Mouse (Mus musculus) midbrain, embryonic 13.5 days (tissue): ENCODE measurements at regions not wholly inside any gene's neighbourhood (a gene's known extent, or its start where the extent isn't known, plus 50 kb on each side); places are given as distances from the start of the nearest gene placed in this dataset.

Experiments
- ATAC-seq: fragments of 200-750 bp; cut with Nextera tagmentation; 2 replicates; pipeline ENCODE4 v1.8.0; 2017; ENCODE audit warnings: mild to moderate bottlenecking, moderate TSS enrichment, moderate library complexity
- H3K27ac ChIP-seq: fragments of 300-500 bp; sonication (generic); 2 replicates; pipeline ENCODE4 v1.5.1; 2015; ENCODE audit warnings: inconsistent platforms, mild to moderate bottlenecking, moderate library complexity
- H3K27me3 ChIP-seq: fragments of 300-500 bp; sonication (generic); 2 replicates; pipeline ENCODE4 v1.6.1; 2015; ENCODE audit warnings: mild to moderate bottlenecking, inconsistent platforms
- H3K36me3 ChIP-seq: fragments of 300-500 bp; sonication (generic); 2 replicates; pipeline ENCODE4 v1.6.1; 2015; ENCODE audit warnings: mild to moderate bottlenecking, inconsistent platforms
- H3K4me1 ChIP-seq: fragments of 300-500 bp; sonication (generic); replicated peaks from 2 replicates; pipeline ENCODE4 v1.6.1; 2015; ENCODE audit warnings: inconsistent platforms
- H3K4me2 ChIP-seq: fragments of 300-500 bp; sonication (generic); replicated peaks from 2 replicates; pipeline ENCODE4 v1.6.1; 2015; ENCODE audit warnings: moderate library complexity, mild to moderate bottlenecking, inconsistent platforms
- H3K4me3 ChIP-seq: fragments of 300-500 bp; sonication (generic); replicated peaks from 2 replicates; pipeline ENCODE4 v1.5.1; 2015; ENCODE audit warnings: mild to moderate bottlenecking, inconsistent platforms
- H3K9ac ChIP-seq: fragments of 300-500 bp; sonication (generic); replicated peaks from 2 replicates; pipeline ENCODE4 v1.6.1; 2015; ENCODE audit warnings: mild to moderate bottlenecking, inconsistent platforms
- H3K9me3 ChIP-seq: fragments of 300-500 bp; sonication (generic); 2 replicates; pipeline ENCODE4 v1.6.1; 2016; ENCODE audit warnings: mild to moderate bottlenecking, inconsistent platforms
- WGBS: fragments of 180-500 bp; shearing (Covaris S2); methylation state at CpG from one replicate; pipeline ENCODE4 v1.1.7; 2015; 5-methylcytosine and 5-hydroxymethylcytosine counted together

- H3K9me3 ChIP-seq = no peaks in the 10 kb centered on the region
- H3K27me3 ChIP-seq = no peaks in the 10 kb centered on the region
- H3K4me2 ChIP-seq = no peak overlapping the region
- no peak overlapping the region; the same call in 1 of the 2 replicates for H3K27ac ChIP-seq
- peaks cover 8% of the 10 kb centered on the region; the same call in 1 of the 2 replicates for H3K4me1 ChIP-seq
- H3K4me3 ChIP-seq = no peak overlapping the region
- 66% methylated on average over 16 of the region's 16 CpGs for WGBS
- ATAC-seq = no peak
- no peaks in the 10 kb centered on the region for H3K36me3 ChIP-seq
- H3K9ac ChIP-seq = no peak overlapping the region
Observed at GRCm38 (mm10) chr2:170945401-170946105, 213.9 kb downstream of the Dok5 start.

GRCm38 (mm10) chr2:170946106-170946657, 214.6 kb downstream of the Dok5 start:
- Histone ChIP-seq H3K4me1 (peaks cover 8% of the 10 kb centered on the region; the same call in 1 of the 2 replicates), H3K4me3 (no peak overlapping the region), H3K4me2 (no peak overlapping the region), H3K9ac (no peak overlapping the region), H3K9me3 (no peaks in the 10 kb centered on the region), H3K36me3 (no peaks in the 10 kb centered on the region), H3K27ac (no peak overlapping the region), H3K27me3 (no peaks in the 10 kb centered on the region)
- 86% methylated on average over 15 of the region's 15 CpGs for WGBS
- no peak for ATAC-seq

DNA sequence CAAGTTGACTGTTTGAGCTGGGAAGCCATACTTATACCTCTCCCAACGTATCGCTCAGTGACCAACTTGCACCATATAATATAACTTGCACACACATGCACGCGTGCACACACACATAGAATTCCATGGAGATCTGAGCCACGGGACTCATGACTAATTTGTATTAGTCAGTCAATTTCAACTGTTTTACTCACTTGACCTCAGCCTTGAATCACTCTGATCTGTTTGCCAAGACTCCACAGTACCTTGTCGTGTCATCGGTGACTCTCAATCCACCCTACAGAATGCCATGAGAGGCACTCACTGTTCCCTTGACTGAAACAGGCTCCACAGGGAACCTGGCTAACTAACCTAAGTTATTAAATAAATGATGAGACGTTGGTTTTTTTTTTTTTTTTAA, 215.6 kb downstream of the Dok5 start:
- H3K9me3 ChIP-seq = no peaks in the 10 kb centered on the region
- H3K27ac ChIP-seq = no peak overlapping the region
- no peak overlapping the region for H3K4me3 ChIP-seq
- peaks cover 8% of the 10 kb centered on the region; the same call in 1 of the 2 replicates for H3K4me1 ChIP-seq
- no peak for ATAC-seq
- H3K27me3 ChIP-seq = no peaks in the 10 kb centered on the region
- H3K9ac ChIP-seq = no peak overlapping the region
- no peak overlapping the region for H3K4me2 ChIP-seq
- H3K36me3 ChIP-seq = no peaks in the 10 kb centered on the region
- 91% methylated on average over 8 of the region's 8 CpGs for WGBS

GRCm38 (mm10) chr2:170954626-170955025, 223.0 kb downstream of the Dok5 start:
- H3K36me3 ChIP-seq = no peaks in the 10 kb centered on the region
- H3K4me1 ChIP-seq = no peaks in the 10 kb centered on the region
- H3K9me3 ChIP-seq = no peaks in the 10 kb centered on the region
- no peak for ATAC-seq
- H3K27me3 ChIP-seq = no peaks in the 10 kb centered on the region
- no peak overlapping the region for H3K4me2 ChIP-seq
- WGBS = 93% methylated on average over 17 of the region's 17 CpGs
- no peak overlapping the region for H3K27ac ChIP-seq
- H3K9ac ChIP-seq = no peak overlapping the region
- no peak overlapping the region for H3K4me3 ChIP-seq

GRCm38 (mm10) chr2:170956766-170957165, 225.2 kb downstream of the Dok5 start:
- H3K4me1 ChIP-seq = no peaks in the 10 kb centered on the region
- no peak for ATAC-seq
- no peak overlapping the region for H3K27ac ChIP-seq
- no peaks in the 10 kb centered on the region for H3K36me3 ChIP-seq
- 0 out of 2 replicates have a peak, but pooled peaks cover 4% of the 10 kb centered on the region for H3K9me3 ChIP-seq
- WGBS = 89% methylated on average over 3 of the region's 3 CpGs
- H3K4me3 ChIP-seq = no peak overlapping the region
- H3K9ac ChIP-seq = no peak overlapping the region
- H3K4me2 ChIP-seq = no peak overlapping the region
- H3K27me3 ChIP-seq = no peaks in the 10 kb centered on the region

DNA sequence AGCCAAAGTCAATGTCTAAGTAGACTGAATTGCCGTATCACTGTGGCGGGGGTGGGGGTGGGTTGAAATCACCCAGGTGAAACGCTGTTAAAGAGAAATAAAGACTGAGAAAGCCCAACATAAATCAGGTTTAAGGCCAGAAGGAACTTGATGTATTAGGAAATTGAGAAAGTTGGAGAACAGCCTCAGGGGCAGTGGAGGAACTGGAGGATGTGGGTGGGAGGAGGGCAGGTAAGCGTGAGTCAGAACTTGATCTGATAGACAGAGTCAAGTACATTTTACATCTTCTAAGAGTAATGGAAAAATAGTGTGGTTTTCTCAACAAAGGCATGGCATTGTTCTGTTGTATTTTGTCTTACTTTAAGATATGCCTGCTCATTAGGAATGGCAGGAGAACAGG, 228.8 kb downstream of the Dok5 start:
- H3K27ac ChIP-seq = no peak overlapping the region
- H3K4me1 ChIP-seq = no peaks in the 10 kb centered on the region
- no peak overlapping the region for H3K4me3 ChIP-seq
- no peak overlapping the region for H3K4me2 ChIP-seq
- no peaks in the 10 kb centered on the region for H3K27me3 ChIP-seq
- 91% methylated on average over 4 of the region's 4 CpGs for WGBS
- 0 out of 2 replicates have a peak, but pooled peaks cover 4% of the 10 kb centered on the region for H3K9me3 ChIP-seq
- no peak for ATAC-seq
- no peak overlapping the region for H3K9ac ChIP-seq
- H3K36me3 ChIP-seq = no peaks in the 10 kb centered on the region

DNA sequence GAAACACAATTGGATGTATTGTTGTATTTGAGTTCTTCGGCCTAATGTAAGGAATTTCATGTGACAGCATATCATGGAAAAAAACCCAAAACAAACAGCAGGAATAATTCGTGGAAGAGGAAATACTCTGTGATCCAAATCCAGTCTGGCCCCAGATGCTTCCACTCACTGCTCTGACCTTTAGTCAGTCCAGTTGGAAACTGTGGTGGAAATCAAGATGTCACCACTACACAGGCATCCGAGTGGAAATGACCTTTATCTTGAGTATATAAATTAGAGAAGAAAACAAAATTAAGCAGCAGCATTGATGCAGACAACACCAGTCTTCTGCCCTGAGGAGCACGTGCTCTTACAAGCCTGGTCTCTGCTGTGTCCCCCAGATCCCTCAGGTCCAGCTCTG, 230.9 kb downstream of the Dok5 start:
- 0 out of 2 replicates have a peak, but pooled peaks cover 4% of the 10 kb centered on the region for H3K9me3 ChIP-seq
- H3K9ac ChIP-seq = no peak overlapping the region
- no peak for ATAC-seq
- WGBS = 84% methylated on average over 4 of the region's 4 CpGs
- H3K27ac ChIP-seq = no peak overlapping the region
- H3K4me2 ChIP-seq = no peak overlapping the region
- H3K4me1 ChIP-seq = no peaks in the 10 kb centered on the region
- H3K36me3 ChIP-seq = no peaks in the 10 kb centered on the region
- no peak overlapping the region for H3K4me3 ChIP-seq
- no peaks in the 10 kb centered on the region for H3K27me3 ChIP-seq

- Histone ChIP-seq H3K36me3 (no peaks in the 10 kb centered on the region), H3K27me3 (no peaks in the 10 kb centered on the region), H3K4me1 (no peaks in the 10 kb centered on the region), H3K9me3 (0 out of 2 replicates have a peak, but pooled peaks cover 3% of the 10 kb centered on the region), H3K27ac (no peak overlapping the region), H3K4me3 (no peak overlapping the region), H3K9ac (no peak overlapping the region), H3K4me2 (no peak overlapping the region)
- WGBS = 86% methylated on average over 3 of the region's 3 CpGs
- ATAC-seq = no peak
Observed at GRCm38 (mm10) chr2:170969430-170969829, 237.8 kb downstream of the Dok5 start.

DNA sequence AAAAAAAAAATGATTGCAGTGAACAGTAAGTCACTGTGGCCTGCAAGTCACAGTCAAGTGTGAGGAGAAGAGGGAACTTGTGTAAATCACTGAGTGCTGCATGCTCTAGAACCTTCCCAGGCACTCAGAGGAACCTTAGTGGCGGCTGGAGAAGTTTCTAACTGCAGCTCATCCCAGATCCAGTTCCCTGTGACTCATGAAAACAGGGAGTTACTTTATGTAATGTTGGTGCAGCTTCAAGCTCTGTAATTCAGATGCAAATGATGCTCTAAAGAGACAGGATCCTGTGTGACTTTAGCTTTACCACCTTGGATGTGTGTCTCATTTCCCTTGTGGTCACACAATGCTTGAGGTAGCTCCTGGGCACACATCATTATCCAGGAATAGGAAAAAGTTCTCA, 253.8 kb downstream of the Dok5 start:
- ATAC-seq = no peak
- WGBS = 75% methylated on average over 1 of the region's 1 CpGs

DNA sequence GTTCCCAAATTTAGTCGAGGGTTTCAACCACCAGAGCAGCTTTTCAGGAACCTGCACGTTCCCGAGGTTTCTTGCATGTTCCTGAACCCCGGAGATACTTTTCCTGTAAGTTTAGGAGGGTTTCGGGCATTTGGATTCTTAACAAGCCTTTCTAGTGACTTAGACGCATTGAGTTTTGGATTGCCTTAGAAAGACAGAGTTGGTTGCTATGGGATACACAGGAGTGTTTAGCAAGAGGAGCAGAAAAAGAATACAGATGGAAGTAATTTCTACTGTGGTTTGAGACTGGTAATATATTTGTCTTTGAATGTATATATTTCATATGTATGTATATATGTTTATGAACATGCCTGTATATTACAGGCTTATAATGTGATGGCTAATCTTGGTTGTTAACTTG, 266.8 kb downstream of the Dok5 start:
- Histone ChIP-seq H3K4me1 (peaks cover 6% of the 10 kb centered on the region; the same call in 1 of the 2 replicates), H3K36me3 (no peaks in the 10 kb centered on the region), H3K27ac (no peak overlapping the region), H3K27me3 (no peaks in the 10 kb centered on the region), H3K4me3 (no peak overlapping the region), H3K4me2 (no peak overlapping the region), H3K9me3 (no peaks in the 10 kb centered on the region), H3K9ac (no peak overlapping the region)
- 90% methylated on average over 6 of the region's 6 CpGs for WGBS
- ATAC-seq = no peak

More for the DNA sequence above, 253.8 kb downstream of the Dok5 start:
- Histone ChIP-seq H3K4me1 (no peaks in the 10 kb centered on the region), H3K27me3 (no peaks in the 10 kb centered on the region), H3K4me2 (no peak overlapping the region), H3K36me3 (no peaks in the 10 kb centered on the region), H3K27ac (no peak overlapping the region), H3K9me3 (no peaks in the 10 kb centered on the region), H3K9ac (no peak overlapping the region), H3K4me3 (no peak overlapping the region)

DNA sequence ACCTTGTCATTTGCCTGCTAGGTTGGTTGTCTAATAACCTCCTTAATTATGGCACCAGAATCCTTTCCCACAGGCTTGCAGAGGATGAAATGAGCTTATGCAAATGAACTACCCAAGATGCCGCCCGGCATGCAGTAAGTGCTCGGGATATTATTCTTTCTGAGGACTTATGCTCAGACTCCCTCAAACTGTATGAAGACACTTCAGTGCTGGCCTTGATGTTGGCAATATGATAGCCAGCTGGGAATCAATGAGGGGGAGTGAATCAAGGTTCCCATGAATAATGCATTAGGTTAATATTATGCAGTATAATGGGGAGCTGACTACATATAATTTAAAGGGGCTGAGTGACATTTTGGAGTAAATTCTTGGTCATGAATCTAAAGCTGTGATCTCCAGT, 268.6 kb downstream of the Dok5 start:
- Histone ChIP-seq H3K4me2 (no peak overlapping the region), H3K27me3 (no peaks in the 10 kb centered on the region), H3K9ac (no peak overlapping the region), H3K36me3 (no peaks in the 10 kb centered on the region), H3K27ac (no peak overlapping the region), H3K4me1 (peaks cover 6% of the 10 kb centered on the region; the same call in 1 of the 2 replicates), H3K4me3 (no peak overlapping the region), H3K9me3 (no peaks in the 10 kb centered on the region)
- peak; percentile 85 for ATAC-seq
- 40% methylated on average over 3 of the region's 3 CpGs for WGBS

DNA sequence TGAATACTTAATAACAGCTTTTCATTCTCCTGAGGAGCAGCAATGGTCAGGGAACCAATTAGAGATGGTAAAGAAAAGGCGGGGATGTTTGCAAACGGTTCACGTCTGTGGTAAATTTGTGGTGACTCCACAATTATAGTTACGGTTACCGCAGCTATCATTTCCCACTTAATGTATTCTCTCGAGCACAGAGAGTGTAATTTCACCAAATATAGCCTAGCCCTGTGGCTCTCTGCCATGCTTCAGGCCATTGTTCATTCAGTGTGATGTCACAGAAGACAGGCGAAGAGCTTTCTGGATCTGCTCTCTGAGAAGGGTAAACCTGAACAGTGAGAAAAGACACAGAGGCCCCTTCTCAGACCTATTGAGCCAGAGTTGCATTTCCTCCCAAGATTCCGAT, 296.9 kb downstream of the Dok5 start:
- H3K27me3 ChIP-seq = no peaks in the 10 kb centered on the region
- no peak overlapping the region for H3K4me3 ChIP-seq
- 89% methylated on average over 8 of the region's 8 CpGs for WGBS
- no peak overlapping the region for H3K9ac ChIP-seq
- ATAC-seq = no peak
- H3K4me2 ChIP-seq = no peak overlapping the region
- H3K36me3 ChIP-seq = no peaks in the 10 kb centered on the region
- H3K27ac ChIP-seq = no peak overlapping the region
- no peaks in the 10 kb centered on the region for H3K4me1 ChIP-seq
- H3K9me3 ChIP-seq = no peaks in the 10 kb centered on the region
